Mouse (Mus musculus) heart, embryonic 13.5 days (tissue): ENCODE results near the gene Gm13283. TPM values are rescaled to one million over a fixed set of nuclear protein-coding genes. Genes with fewer than 3 reads are reported as not detected.
"Not testable (repeated sequence)": the region's sequence is repeated elsewhere in the genome, so short reads cannot be mapped to it uniquely, and the experiment has no call there.

Experiments
- ATAC-seq: fragments of 200-750 bp; cut with Nextera tagmentation; 2 replicates; pipeline ENCODE4 v1.8.0; 2017; ENCODE audit warnings: moderate TSS enrichment; ENCODE audit not compliant: insufficient number of reproducible peaks, low FRiP score, low TSS enrichment; ENCODE audit errors: extremely low read depth
- H3K27ac ChIP-seq: fragments of 300-500 bp; sonication (generic); replicated peaks from 2 replicates; pipeline ENCODE4 v1.5.1; 2015; ENCODE audit warnings: moderate library complexity, mild to moderate bottlenecking, inconsistent platforms
- H3K27me3 ChIP-seq: fragments of 300-500 bp; sonication (generic); replicated peaks from 2 replicates; pipeline ENCODE4 v1.6.1; 2015; ENCODE audit warnings: mild to moderate bottlenecking, inconsistent platforms
- H3K36me3 ChIP-seq: fragments of 300-500 bp; sonication (generic); 2 replicates; pipeline ENCODE4 v1.6.1; 2015; ENCODE audit warnings: mild to moderate bottlenecking, inconsistent platforms
- H3K4me1 ChIP-seq: fragments of 300-500 bp; sonication (generic); 2 replicates; pipeline ENCODE4 v1.6.1; 2015; ENCODE audit warnings: inconsistent platforms
- H3K4me2 ChIP-seq: fragments of 300-500 bp; sonication (generic); 2 replicates; pipeline ENCODE4 v1.6.1; 2015; ENCODE audit warnings: inconsistent platforms, mild to moderate bottlenecking, moderate library complexity
- H3K4me3 ChIP-seq: fragments of 300-500 bp; sonication (generic); 2 replicates; pipeline ENCODE4 v1.5.1; 2015; ENCODE audit warnings: moderate library complexity, mild to moderate bottlenecking, inconsistent platforms
- H3K9ac ChIP-seq: fragments of 300-500 bp; sonication (generic); 2 replicates; pipeline ENCODE4 v1.6.1; 2015; ENCODE audit warnings: inconsistent platforms, mild to moderate bottlenecking, moderate library complexity
- H3K9me3 ChIP-seq: fragments of 300-500 bp; sonication (generic); 2 replicates; pipeline ENCODE4 v1.6.1; 2016; ENCODE audit warnings: inconsistent platforms
- WGBS: fragments of 180-500 bp; shearing (Covaris S2); methylation state at CpG from one replicate; pipeline ENCODE4 v1.1.7; 2015; ENCODE audit warnings: mixed read lengths; 5-methylcytosine and 5-hydroxymethylcytosine counted together
- polyA plus RNA-seq: library from polyadenylated mRNA; unstranded; fragments of >200 nt; fragmentation: Nextera tagmentation; extraction: Ambion mirVana; gene quantifications from 2 replicates; pipeline ENCODE4 v1.2.1, GENCODE M21; 2015

Gm13283 gene
- polyA plus RNA-seq = 0.20 and 0.31 TPM in 2 replicates

DNA sequence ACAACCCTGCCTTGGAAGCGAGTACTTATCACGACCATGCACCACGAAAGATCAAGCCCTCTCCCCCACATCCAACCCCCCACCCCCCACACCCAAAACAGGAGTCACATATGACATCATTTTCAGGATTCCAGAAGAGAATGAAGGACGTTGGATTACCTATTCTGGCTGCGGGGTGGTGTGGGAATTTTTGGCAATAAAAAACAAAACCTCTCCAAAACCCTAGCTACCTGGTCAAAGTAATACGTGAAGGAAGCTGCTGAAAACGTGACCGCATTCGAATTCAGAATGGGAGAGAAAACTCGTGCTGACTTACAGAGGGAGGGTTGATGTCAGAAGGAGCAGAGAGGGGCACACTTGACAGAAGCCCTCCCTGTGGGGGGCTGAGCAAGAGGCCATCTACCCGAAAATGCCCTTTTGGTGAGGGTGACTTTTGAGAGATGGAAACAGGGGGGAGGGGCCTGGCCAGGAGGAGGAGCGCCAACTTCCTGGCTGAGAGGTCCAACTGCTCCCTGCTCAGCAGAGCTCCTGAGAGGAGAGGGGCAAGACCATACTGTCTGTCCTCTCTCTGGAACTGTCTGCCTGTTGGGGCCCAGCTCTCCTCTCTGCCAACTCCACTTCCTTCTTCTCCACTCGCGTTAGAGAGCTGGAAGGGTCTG lies at the start of gene Gm13283:
TSS of gene Gm13283 (plus strand) at position 510 of the 659 bp plus-strand sequence.
- ATAC-seq = not testable (repeated sequence)

DNA sequence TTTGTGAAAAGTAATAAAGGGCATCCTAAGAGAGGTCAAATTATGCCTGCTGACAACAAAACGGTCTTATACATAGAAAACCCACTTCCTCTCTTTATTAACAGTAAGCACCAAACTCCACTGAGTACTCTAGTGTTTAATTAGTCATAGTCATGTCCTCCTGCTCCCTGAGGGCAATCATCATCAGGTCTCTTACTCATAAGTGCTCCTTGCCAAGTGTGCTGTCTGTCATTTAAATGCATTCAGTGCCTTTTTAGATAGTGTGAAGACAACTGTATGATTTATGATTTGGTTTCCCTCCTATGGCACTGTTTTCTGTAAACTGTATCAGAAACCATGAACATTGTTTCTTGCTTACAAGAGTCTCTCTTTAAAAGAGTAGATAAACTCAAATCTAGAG lies 45.6 kb upstream of the Gm13283 start:
- no peak overlapping the region for H3K4me2 ChIP-seq
- no peak overlapping the region for H3K9ac ChIP-seq
- no peak for ATAC-seq
- H3K27me3 ChIP-seq = no peaks in the 10 kb centered on the region
- H3K27ac ChIP-seq = no peak overlapping the region
- peaks cover 27% of the 10 kb centered on the region for H3K4me1 ChIP-seq
- no peaks in the 10 kb centered on the region for H3K9me3 ChIP-seq
- H3K4me3 ChIP-seq = no peak overlapping the region
- H3K36me3 ChIP-seq = peaks cover 57% of the 10 kb centered on the region
- 81% methylated on average over 1 of the region's 1 CpGs for WGBS

More for the DNA sequence above, at the start of gene Gm13283:
- H3K27ac ChIP-seq = peak within 1 kb of the TSS; percentile 65
- H3K4me1 ChIP-seq = peaks cover 15% of the 10 kb centered on the region
- not testable (repeated sequence) for H3K27me3 ChIP-seq, H3K36me3 ChIP-seq, H3K9me3 ChIP-seq
- peak within 1 kb of the TSS; percentile 73; the same call in 1 of the 2 replicates for H3K9ac ChIP-seq
- peak within 1 kb of the TSS; percentile 44 for H3K4me3 ChIP-seq
- peak within 1 kb of the TSS; percentile 56 for H3K4me2 ChIP-seq
- WGBS = 20% methylated on average over 10 of the region's 14 CpGs

DNA sequence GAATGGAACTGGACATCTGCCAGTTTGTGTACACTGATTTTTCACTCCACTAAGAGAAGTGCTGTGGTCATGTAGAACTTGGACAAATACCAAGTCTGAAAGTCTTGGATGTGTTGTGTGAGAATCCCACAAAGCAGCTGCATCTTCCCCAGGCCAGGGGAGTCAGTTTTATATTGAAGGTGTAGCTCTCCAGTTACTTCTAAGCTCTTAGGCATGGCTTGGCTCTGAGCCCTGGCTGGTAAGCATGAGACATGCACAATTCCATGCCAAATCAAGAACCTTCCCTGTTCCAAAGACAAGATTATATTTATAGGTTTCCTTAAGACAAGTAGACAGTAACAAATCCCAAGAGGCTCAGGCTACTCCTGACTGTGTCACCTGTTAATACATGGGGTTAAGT lies 44.9 kb upstream of the Gm13283 start:
- Histone ChIP-seq H3K27ac (0 out of 2 replicates have a peak overlapping the region, but pooled peaks have one; percentile 15), H3K9me3 (no peaks in the 10 kb centered on the region), H3K4me2 (no peak overlapping the region), H3K9ac (no peak overlapping the region), H3K4me3 (no peak overlapping the region), H3K36me3 (peaks cover 54% of the 10 kb centered on the region), H3K4me1 (peaks cover 29% of the 10 kb centered on the region), H3K27me3 (no peaks in the 10 kb centered on the region)
- ATAC-seq = no peak

DNA sequence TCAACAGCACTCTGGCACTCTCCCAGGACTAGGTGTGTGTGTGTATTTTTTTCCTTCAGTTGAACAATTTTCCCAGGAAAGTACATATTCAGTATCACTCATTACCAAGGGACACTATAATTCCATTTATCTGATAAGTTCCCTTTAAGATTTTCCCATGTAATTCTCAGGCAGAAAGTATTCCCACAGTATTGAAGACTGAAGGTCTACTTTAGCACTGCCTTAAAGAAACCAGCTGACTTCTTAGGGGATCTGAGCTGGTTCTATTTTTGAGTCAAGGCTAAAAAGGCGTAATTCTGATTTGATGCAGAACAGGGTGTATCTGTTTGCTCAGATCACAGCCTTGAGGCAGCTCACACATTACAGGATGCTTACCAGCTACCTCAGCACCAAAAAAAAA lies 41.2 kb upstream of the Gm13283 start:
- no peaks in the 10 kb centered on the region for H3K9me3 ChIP-seq
- no peak overlapping the region for H3K27ac ChIP-seq
- peak overlapping the region; percentile 93 for H3K4me3 ChIP-seq
- ATAC-seq = no peak
- H3K36me3 ChIP-seq = peaks cover 55% of the 10 kb centered on the region
- H3K4me2 ChIP-seq = peak overlapping the region; percentile 95
- WGBS = 26% methylated on average over 1 of the region's 1 CpGs
- H3K27me3 ChIP-seq = no peaks in the 10 kb centered on the region
- H3K9ac ChIP-seq = peak overlapping the region; percentile 74
- peaks cover 44% of the 10 kb centered on the region for H3K4me1 ChIP-seq

DNA sequence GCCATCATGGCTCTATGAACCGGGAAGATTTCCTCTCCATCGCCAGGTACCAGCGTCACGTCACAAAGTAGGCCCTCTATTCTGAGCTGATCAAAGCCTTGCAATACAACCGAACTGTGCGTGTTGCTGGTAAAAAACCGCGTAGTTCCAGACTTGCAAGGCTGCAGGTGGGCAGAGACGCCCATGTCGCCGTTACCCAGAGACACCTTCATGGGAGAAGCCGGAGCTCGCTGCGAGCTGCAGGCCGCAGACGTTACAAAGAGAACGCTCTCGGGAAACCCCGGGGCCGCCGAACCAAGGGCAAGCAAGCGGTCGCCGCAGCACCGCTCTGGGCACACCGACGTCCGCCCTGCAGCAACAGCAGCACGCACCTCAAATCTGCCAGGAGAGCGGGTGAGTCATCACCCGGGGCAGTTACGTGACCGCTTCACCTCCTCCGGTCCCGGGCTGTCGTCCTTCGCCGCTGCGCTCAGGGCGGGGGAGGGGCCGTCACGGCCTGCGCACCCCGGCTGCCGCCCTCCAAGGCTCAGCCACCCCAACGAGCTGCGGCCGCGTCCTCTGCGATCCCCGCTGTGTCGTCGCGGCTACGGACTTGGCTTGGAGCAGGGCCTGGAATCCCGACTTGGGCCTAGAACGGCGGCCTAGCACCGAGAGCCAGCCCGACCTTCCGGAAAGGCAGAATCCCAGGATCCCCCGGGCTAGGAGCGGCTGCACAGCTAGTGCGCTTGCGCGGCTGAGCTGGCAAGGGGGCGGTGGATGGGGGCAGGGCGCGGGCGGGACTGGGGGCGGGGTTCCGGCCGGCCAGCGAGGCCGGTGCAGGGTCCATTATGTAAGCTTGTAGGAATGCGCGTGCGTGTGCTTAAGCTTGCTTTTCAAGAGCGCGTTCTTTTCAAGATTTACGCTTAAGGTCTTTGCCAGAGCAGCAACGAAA lies 37.9 kb upstream of the Gm13283 start, which contains the start of the genes Gm26566 and Klhl9:
TSS of gene Gm26566 (plus strand) at position 15 of the 931 bp plus-strand sequence.
TSS of gene Klhl9 (minus strand) at position 675 of the 931 bp plus-strand sequence.
- H3K9me3 ChIP-seq = no peaks in the 10 kb centered on the region
- H3K9ac ChIP-seq = peak within 1 kb of the TSS; percentile 99
- ATAC-seq = peak; percentile 94
- under 1% methylated on average over 79 of the region's 82 CpGs for WGBS
- H3K4me1 ChIP-seq = peaks cover 30% of the 10 kb centered on the region
- H3K27me3 ChIP-seq = no peaks in the 10 kb centered on the region
- H3K27ac ChIP-seq = peak within 1 kb of the TSS; percentile 99
- peak within 1 kb of the TSS; percentile 93 for H3K4me3 ChIP-seq
- H3K36me3 ChIP-seq = peaks cover 23% of the 10 kb centered on the region
- H3K4me2 ChIP-seq = peak within 1 kb of the TSS; percentile 95

DNA sequence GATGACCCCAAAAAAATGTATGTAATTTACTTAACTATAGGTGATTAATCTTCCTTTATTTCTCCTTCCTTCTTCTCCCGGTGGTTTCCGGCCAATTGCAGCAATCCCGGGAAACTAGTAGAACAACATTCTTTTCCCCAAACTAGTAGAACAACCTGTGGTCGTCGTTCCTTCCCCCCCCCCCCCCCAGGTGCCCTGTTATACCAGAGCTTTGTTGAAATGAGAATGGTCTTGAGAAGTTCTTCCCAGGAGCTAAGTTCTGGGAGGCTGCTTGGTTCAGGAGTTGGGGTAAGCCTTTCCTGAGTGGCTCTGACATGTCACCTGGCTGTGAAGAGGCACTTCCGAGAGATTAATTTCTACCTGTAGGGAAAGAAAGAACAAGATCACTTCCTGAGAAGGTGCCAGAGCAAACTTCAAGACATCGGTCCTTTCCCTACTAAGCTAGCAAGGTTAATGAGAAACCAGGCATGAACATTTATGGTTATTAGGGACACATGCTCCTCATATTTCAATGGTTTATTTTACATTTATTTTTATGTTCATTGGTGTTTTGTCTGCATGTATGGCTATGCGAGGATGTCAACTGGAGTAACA lies 36.3 kb upstream of the Gm13283 start:
- 59% methylated on average over 8 of the region's 8 CpGs for WGBS
- Histone ChIP-seq H3K9me3 (no peaks in the 10 kb centered on the region), H3K36me3 (peaks cover 17% of the 10 kb centered on the region), H3K27me3 (no peaks in the 10 kb centered on the region), H3K27ac (no peak overlapping the region), H3K4me1 (peaks cover 22% of the 10 kb centered on the region), H3K4me2 (no peak overlapping the region), H3K4me3 (no peak overlapping the region), H3K9ac (no peak overlapping the region)
- no peak for ATAC-seq

DNA sequence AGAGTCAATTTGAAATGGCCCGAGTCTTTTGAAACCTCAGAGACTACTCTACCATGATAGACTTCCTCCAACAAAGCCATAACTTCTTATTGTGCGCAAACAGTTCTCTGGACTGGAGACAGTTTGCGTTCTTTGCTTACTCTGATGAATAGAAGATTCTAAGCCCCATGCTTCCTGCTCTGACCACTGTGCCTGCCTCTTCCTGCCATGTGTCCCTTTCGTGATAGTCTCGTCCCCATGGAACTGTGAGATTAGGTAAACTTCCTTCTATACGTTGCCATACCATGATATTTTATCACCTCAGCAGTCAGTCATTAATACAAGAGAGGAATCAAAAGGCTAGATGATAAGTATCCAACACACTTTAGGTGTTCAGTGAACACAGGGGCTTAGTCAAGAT lies 33.2 kb upstream of the Gm13283 start:
- Histone ChIP-seq H3K9ac (no peak overlapping the region), H3K4me3 (no peak overlapping the region), H3K36me3 (no peaks in the 10 kb centered on the region), H3K27ac (no peak overlapping the region), H3K4me2 (no peak overlapping the region), H3K27me3 (no peaks in the 10 kb centered on the region), H3K9me3 (no peaks in the 10 kb centered on the region), H3K4me1 (peaks cover 2% of the 10 kb centered on the region; the same call in 1 of the 2 replicates)
- WGBS = 71% methylated on average over 6 of the region's 6 CpGs
- no peak for ATAC-seq

DNA sequence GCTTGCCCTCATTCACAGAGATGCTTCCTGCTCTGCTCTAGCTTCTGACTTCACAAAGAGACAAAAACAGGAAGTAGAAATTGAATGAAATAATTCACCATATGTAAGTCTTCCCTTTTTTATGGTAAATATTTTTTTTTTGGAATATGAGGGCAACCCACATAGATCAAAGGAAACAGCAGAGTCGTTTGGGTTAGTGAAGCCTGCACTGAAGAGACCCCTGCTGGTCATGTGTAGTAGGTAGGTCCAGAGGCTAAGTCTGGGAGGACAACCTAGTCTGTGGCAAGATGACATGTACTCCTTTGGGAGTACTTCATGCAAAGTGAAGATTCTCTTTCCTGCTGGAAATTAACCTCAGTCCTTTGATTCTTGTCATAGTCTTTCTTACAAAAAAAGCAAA lies 32.6 kb upstream of the Gm13283 start:
- H3K4me2 ChIP-seq = no peak overlapping the region
- no peak overlapping the region for H3K4me3 ChIP-seq
- WGBS = 0% methylated on average over 1 of the region's 1 CpGs
- H3K4me1 ChIP-seq = peaks cover 2% of the 10 kb centered on the region; the same call in 1 of the 2 replicates
- no peak overlapping the region for H3K9ac ChIP-seq
- H3K27me3 ChIP-seq = no peaks in the 10 kb centered on the region
- no peaks in the 10 kb centered on the region for H3K9me3 ChIP-seq
- H3K27ac ChIP-seq = no peak overlapping the region
- ATAC-seq = no peak
- H3K36me3 ChIP-seq = no peaks in the 10 kb centered on the region

DNA sequence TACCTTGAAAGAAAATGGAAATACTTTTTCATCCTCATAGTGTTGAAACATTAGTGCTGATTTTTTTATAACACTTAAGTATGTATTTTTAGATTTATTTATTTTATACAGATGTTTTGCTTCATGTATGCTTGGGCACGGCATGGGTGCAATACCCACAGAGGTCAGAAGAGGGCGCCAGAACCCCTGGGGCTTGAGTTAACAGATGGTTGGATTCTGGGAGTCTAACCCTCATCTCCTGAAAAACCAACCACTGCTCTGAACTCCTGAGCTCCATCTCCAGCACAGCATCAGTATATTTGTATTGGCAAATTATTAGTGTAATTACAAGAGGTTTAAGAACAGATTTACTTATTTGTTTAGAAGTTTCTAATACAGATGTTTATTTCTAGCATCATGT lies 21.4 kb upstream of the Gm13283 start:
- WGBS = 9% methylated on average over 2 of the region's 2 CpGs
- peaks cover 4% of the 10 kb centered on the region for H3K4me1 ChIP-seq
- H3K36me3 ChIP-seq = no peaks in the 10 kb centered on the region
- no peak overlapping the region for H3K27ac ChIP-seq
- H3K27me3 ChIP-seq = peaks cover 12% of the 10 kb centered on the region; the same call in 1 of the 2 replicates
- peak; percentile 54; the same call in 1 of the 2 replicates for ATAC-seq
- H3K4me2 ChIP-seq = no peak overlapping the region
- no peak overlapping the region for H3K4me3 ChIP-seq
- H3K9ac ChIP-seq = no peak overlapping the region
- no peaks in the 10 kb centered on the region for H3K9me3 ChIP-seq

DNA sequence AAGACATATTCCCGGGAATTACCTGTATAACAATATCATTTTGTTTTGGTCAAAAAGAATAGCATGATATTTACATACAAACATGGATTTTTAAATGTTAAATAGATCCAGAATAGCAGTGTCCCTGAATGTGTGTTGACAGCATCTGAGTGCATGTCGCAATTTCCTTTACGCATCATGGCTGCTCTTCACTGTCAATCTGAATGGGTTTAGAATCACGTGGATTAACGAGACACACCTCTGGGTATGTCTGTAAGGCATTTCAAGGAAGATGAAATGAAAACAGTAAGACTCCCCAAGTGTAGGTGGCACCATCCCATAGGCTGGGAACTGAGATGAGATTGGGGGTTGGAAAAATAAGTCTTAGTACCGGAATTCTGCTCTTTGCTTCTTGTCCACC lies 20.9 kb upstream of the Gm13283 start:
- Histone ChIP-seq H3K4me1 (peaks cover 4% of the 10 kb centered on the region), H3K9me3 (no peaks in the 10 kb centered on the region), H3K9ac (no peak overlapping the region), H3K4me2 (no peak overlapping the region), H3K4me3 (no peak overlapping the region), H3K27me3 (peaks cover 12% of the 10 kb centered on the region; the same call in 1 of the 2 replicates), H3K36me3 (no peaks in the 10 kb centered on the region), H3K27ac (no peak overlapping the region)
- WGBS = 81% methylated on average over 6 of the region's 6 CpGs
- ATAC-seq = no peak

DNA sequence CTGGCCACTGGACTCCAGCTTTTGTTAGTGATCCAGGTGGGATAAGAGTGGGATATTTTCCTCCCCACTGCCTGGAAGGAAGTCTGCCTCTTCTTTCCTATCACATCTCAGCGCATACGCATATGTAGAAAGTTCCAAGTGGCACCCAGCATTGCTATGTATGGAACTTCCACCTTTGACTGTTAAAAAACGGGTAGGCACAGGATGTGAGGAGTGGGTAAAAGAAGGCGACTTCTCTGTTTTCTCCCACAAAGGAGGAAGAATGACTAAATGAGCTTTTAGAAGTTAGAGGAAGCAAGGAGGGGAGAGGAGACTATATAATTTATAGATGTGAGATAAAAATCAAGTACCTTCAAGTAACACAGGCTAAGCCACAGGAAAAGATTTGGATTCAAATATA lies 18.5 kb upstream of the Gm13283 start:
- H3K4me2 ChIP-seq = no peak overlapping the region
- H3K4me3 ChIP-seq = no peak overlapping the region
- peaks cover 4% of the 10 kb centered on the region for H3K4me1 ChIP-seq
- no peak overlapping the region for H3K9ac ChIP-seq
- no peaks in the 10 kb centered on the region for H3K9me3 ChIP-seq
- no peak for ATAC-seq
- H3K27me3 ChIP-seq = peaks cover 7% of the 10 kb centered on the region; the same call in 1 of the 2 replicates
- no peaks in the 10 kb centered on the region for H3K36me3 ChIP-seq
- WGBS = 76% methylated on average over 4 of the region's 4 CpGs
- no peak overlapping the region for H3K27ac ChIP-seq
